Mouse (Mus musculus) liver, embryonic 14.5 days (tissue): ENCODE data around the gene Haus4.

ENCODE experiments used
- CTCF ChIP-seq: IDR thresholded peaks from 2 replicates; pipeline ENCODE4 v1.5.1; 2016; ENCODE audit warnings: antibody characterized with exemption, low read depth, control low read depth
- EP300 ChIP-seq: IDR thresholded peaks from 2 replicates; pipeline ENCODE4 v1.6.1; 2016; ENCODE audit warnings: antibody characterized with exemption, low read depth

GRCm38 (mm10) chr14:54494234-54494633 lies 60.2 kb downstream of the Haus4 start:
- peak; percentile 98 for TF ChIP-seq CTCF
- TF ChIP-seq EP300 = no peak
